Mouse (Mus musculus) hindbrain, postnatal 0 days (tissue): ENCODE data around the gene Rab7. TPM values are rescaled to one million over a fixed set of nuclear protein-coding genes. Genes with fewer than 3 reads are reported as not detected.

ENCODE experiments used
- ATAC-seq: fragments of 200-750 bp; cut with Nextera tagmentation; 2 replicates; pipeline ENCODE4 v1.8.0; 2017; ENCODE audit warnings: mild to moderate bottlenecking, moderate TSS enrichment, moderate library complexity
- DNase-seq: peaks from one replicate; pipeline ENCODE4 v3.0.0-alpha.2; 2015; ENCODE audit warnings: low spot score
- H3K27ac ChIP-seq: fragments of 300-500 bp; sonication (generic); 2 replicates; pipeline ENCODE4 v1.5.1; 2014; ENCODE audit warnings: mild to moderate bottlenecking
- H3K27me3 ChIP-seq: fragments of 300-500 bp; sonication (generic); 2 replicates; pipeline ENCODE4 v1.6.1; 2014; ENCODE audit warnings: low read length, mixed read lengths; ENCODE audit not compliant: insufficient read depth
- H3K36me3 ChIP-seq: fragments of 300-500 bp; sonication (generic); 2 replicates; pipeline ENCODE4 v1.6.1; 2014; ENCODE audit warnings: low read length, mixed read lengths; ENCODE audit not compliant: insufficient read depth
- H3K4me1 ChIP-seq: fragments of 300-500 bp; sonication (generic); 2 replicates; pipeline ENCODE4 v1.6.1; 2014; ENCODE audit warnings: antibody characterized with exemption, low read length, mixed read lengths; ENCODE audit not compliant: insufficient read depth
- H3K4me2 ChIP-seq: fragments of 300-500 bp; sonication (generic); 2 replicates; pipeline ENCODE4 v1.6.1; 2014; ENCODE audit warnings: low read depth, mild to moderate bottlenecking, low read length, moderate library complexity, mixed read lengths
- H3K4me3 ChIP-seq: fragments of 300-500 bp; sonication (generic); 2 replicates; pipeline ENCODE4 v1.5.1; 2014; ENCODE audit warnings: low read length
- H3K9ac ChIP-seq: fragments of 300-500 bp; sonication (generic); replicated peaks from 2 replicates; pipeline ENCODE4 v1.6.1; 2014; ENCODE audit warnings: mild to moderate bottlenecking, low read length, moderate library complexity, mixed read lengths
- H3K9me3 ChIP-seq: fragments of 300-500 bp; sonication (generic); 2 replicates; pipeline ENCODE4 v1.6.1; 2016; ENCODE audit warnings: low read length, mixed read lengths
- CTCF ChIP-seq: IDR thresholded peaks from 2 replicates; pipeline ENCODE4 v1.5.1; 2016; ENCODE audit warnings: antibody characterized with exemption, control low read depth, low read depth
- WGBS: fragments of 180-500 bp; shearing (Covaris S2); extraction: QIAGEN DNeasy Blood & Tissue Kit; methylation state at CpG from one replicate; pipeline ENCODE4 v1.1.7; 2014; 5-methylcytosine and 5-hydroxymethylcytosine counted together
- polyA plus RNA-seq: library from polyadenylated mRNA; unstranded; fragments of >200 nt; fragmentation: Nextera tagmentation; extraction: Ambion mirVana; gene quantifications from 2 replicates; pipeline ENCODE4 v1.2.1, GENCODE M21; 2015
- total RNA-seq: library from RNA; depleted of rRNA; stranded (reverse); fragments of >200 nt; gene quantifications from 2 replicates; pipeline ENCODE4 v1.2.3, GENCODE M21; 2014

Gene Rab7
- total and polyA plus RNA-seq, 2 experiments from 2014 or later = 90.0 to 345 TPM

GRCm38 (mm10) chr6:88044234-88044576 lies 865 bp downstream of the Rab7 start:
- Histone ChIP-seq H3K9ac (peak overlapping the region; percentile 97), H3K36me3 (no peaks in the 10 kb centered on the region), H3K4me2 (peak overlapping the region; percentile 94), H3K4me3 (peak overlapping the region; percentile 97), H3K9me3 (no peaks in the 10 kb centered on the region), H3K27me3 (peaks cover 10% of the 10 kb centered on the region; the same call in 1 of the 2 replicates), H3K4me1 (peaks cover 5% of the 10 kb centered on the region), H3K27ac (peak overlapping the region; percentile 93)
- WGBS = 5% methylated on average over 3 of the region's 3 CpGs
- TF ChIP-seq CTCF = no peak
- DNase-seq = no peak
- ATAC-seq = no peak

GRCm38 (mm10) chr6:88042336-88042735 lies 2.7 kb downstream of the Rab7 start:
- no peak for TF ChIP-seq CTCF
- 92% methylated on average over 3 of the region's 3 CpGs for WGBS

GRCm38 (mm10) chr6:88041221-88041620 lies 3.8 kb downstream of the Rab7 start:
- peaks cover 5% of the 10 kb centered on the region for H3K4me1 ChIP-seq
- no peak overlapping the region for H3K4me2 ChIP-seq
- WGBS = 51% methylated on average over 4 of the region's 4 CpGs
- H3K4me3 ChIP-seq = no peak overlapping the region
- no peak for DNase-seq
- no peak overlapping the region for H3K27ac ChIP-seq
- no peak for TF ChIP-seq CTCF
- no peak for ATAC-seq
- no peaks in the 10 kb centered on the region for H3K27me3 ChIP-seq
- H3K9me3 ChIP-seq = no peaks in the 10 kb centered on the region
- H3K36me3 ChIP-seq = peaks cover 5% of the 10 kb centered on the region; the same call in 1 of the 2 replicates
- no peak overlapping the region for H3K9ac ChIP-seq

More at GRCm38 (mm10) chr6:88042336-88042735, 2.7 kb downstream of the Rab7 start:
- Histone ChIP-seq H3K9me3 (no peaks in the 10 kb centered on the region), H3K4me1 (peaks cover 5% of the 10 kb centered on the region), H3K9ac (no peak overlapping the region), H3K27ac (no peak overlapping the region), H3K4me2 (no peak overlapping the region), H3K4me3 (no peak overlapping the region), H3K36me3 (peaks cover 5% of the 10 kb centered on the region; the same call in 1 of the 2 replicates), H3K27me3 (peaks cover 3% of the 10 kb centered on the region; the same call in 1 of the 2 replicates)
- ATAC-seq (no peak), DNase-seq (no peak)

GRCm38 (mm10) chr6:88039426-88039825 lies 5.6 kb downstream of the Rab7 start:
- ATAC-seq = no peak

GRCm38 (mm10) chr6:88037471-88038045 lies 7.5 kb downstream of the Rab7 start:
- Histone ChIP-seq H3K4me3 (no peak overlapping the region), H3K27ac (no peak overlapping the region), H3K4me2 (no peak overlapping the region), H3K4me1 (no peaks in the 10 kb centered on the region), H3K9ac (no peak overlapping the region), H3K27me3 (no peaks in the 10 kb centered on the region), H3K9me3 (no peaks in the 10 kb centered on the region), H3K36me3 (peaks cover 5% of the 10 kb centered on the region; the same call in 1 of the 2 replicates)
- DNase-seq = no peak
- WGBS = 66% methylated on average over 4 of the region's 4 CpGs
- no peak for ATAC-seq
- TF ChIP-seq CTCF = no peak

More at GRCm38 (mm10) chr6:88039426-88039825, 5.6 kb downstream of the Rab7 start:
- no peaks in the 10 kb centered on the region for H3K9me3 ChIP-seq
- H3K9ac ChIP-seq = no peak overlapping the region
- peaks cover 5% of the 10 kb centered on the region; the same call in 1 of the 2 replicates for H3K36me3 ChIP-seq
- TF ChIP-seq CTCF = no peak
- no peak overlapping the region for H3K4me2 ChIP-seq
- H3K4me3 ChIP-seq = no peak overlapping the region
- no peaks in the 10 kb centered on the region for H3K27me3 ChIP-seq
- peaks cover 5% of the 10 kb centered on the region for H3K4me1 ChIP-seq
- no peak for DNase-seq
- 97% methylated on average over 4 of the region's 4 CpGs for WGBS
- H3K27ac ChIP-seq = no peak overlapping the region

- Histone ChIP-seq H3K4me3 (no peak overlapping the region), H3K36me3 (0 out of 2 replicates have a peak, but pooled peaks cover under 1% of the 10 kb centered on the region), H3K9ac (no peak overlapping the region), H3K4me1 (no peaks in the 10 kb centered on the region), H3K9me3 (no peaks in the 10 kb centered on the region), H3K27me3 (no peaks in the 10 kb centered on the region), H3K27ac (no peak overlapping the region), H3K4me2 (no peak overlapping the region)
- 95% methylated on average over 3 of the region's 3 CpGs for WGBS
- DNase-seq = no peak
- no peak for ATAC-seq
- TF ChIP-seq CTCF = no peak
Measured at GRCm38 (mm10) chr6:88033504-88033903, 11.6 kb downstream of the Rab7 start.

GRCm38 (mm10) chr6:88030432-88030831 lies 14.6 kb downstream of the Rab7 start:
- TF ChIP-seq CTCF = no peak
- Histone ChIP-seq H3K9ac (no peak overlapping the region), H3K27me3 (no peaks in the 10 kb centered on the region), H3K4me2 (no peak overlapping the region), H3K9me3 (no peaks in the 10 kb centered on the region), H3K4me3 (no peak overlapping the region), H3K36me3 (no peaks in the 10 kb centered on the region), H3K27ac (no peak overlapping the region), H3K4me1 (no peaks in the 10 kb centered on the region)
- ATAC-seq (no peak), DNase-seq (no peak)
- WGBS = 91% methylated on average over 2 of the region's 2 CpGs
